In the genomic region with DNA sequence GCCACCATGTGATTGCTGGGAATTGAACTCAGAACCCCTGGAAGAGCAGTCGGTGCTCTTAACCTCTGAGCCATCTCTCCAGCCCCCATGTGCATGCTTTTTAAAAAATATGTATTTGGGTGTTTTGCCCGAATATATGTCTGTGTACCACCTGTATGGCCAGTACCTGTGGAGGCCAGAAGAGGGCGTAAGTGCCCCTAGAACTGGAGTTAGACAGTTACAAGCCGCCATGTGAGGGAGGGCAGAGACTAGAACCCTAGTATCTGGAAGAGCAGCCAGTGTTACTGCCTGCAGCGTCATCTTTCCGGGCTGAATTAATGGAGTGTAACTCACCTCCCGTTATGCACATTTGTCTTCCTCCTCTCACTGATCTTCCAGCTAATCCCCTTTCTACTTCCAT, we compare ENCODE assay signal across 27 mouse cellular contexts. TPM values are rescaled to one million over a fixed set of nuclear protein-coding genes. Genes with fewer than 3 reads are reported as not detected.
DNase-seq lines count a peak whose midpoint lies in the region; ATAC-seq and TF ChIP-seq lines count a peak whose summit lies in the region.
"Had no signal": no experiment of that assay in that cellular context is flagged by ENCODE, and none has a peak within 500 bp of the region (broad histone marks: within the 10 kb centered on the region; RNA-seq: fewer than 3 reads in every experiment).

No protein-coding gene starts in this region.

- DNase-seq in CD4-positive, CD25-positive, alpha-beta regulatory T cell, adult 2 months (ENCODE audit: low read depth, low spot score) = peak; percentile 19
- no peak for DNase-seq in layer of hippocampus, adult 2 months (ENCODE audit: low spot score in 2 of 2)
- DNase-seq in layer of hippocampus, adult 11-12 months (ENCODE audit: low spot score) = no peak
- DNase-seq in thymus, postnatal 4 days = peak; percentile 34
- no peak for DNase-seq in thymus, postnatal 0 days (ENCODE audit: low spot score)
- no peak for DNase-seq in stomach, postnatal 0 days (ENCODE audit: low spot score)
- DNase-seq in right cerebral cortex, postnatal 14 days = no peak
- DNase-seq: adrenal gland, postnatal 25 days; cerebellum, adult 9-11 months; gastrocnemius, postnatal 25 days; heart, adult 2 months; heart, postnatal 36 days; kidney, adult 11 months; right cerebral cortex, adult 18-20 months; thymus, adult 2 months had no signal

- H3K27ac ChIP-seq in layer of hippocampus, adult 2 months = no peak overlapping the region
- H3K27ac ChIP-seq in stomach, postnatal 0 days (replicated peaks) = no peak overlapping the region
- H3K27ac ChIP-seq: embryonic facial prominence, embryonic 10.5 days; heart, adult 2 months; heart, embryonic 15.5 days; hindbrain, embryonic 15.5 days; kidney, embryonic 15.5 days; lung, embryonic 15.5 days; midbrain, embryonic 10.5 days; neural tube, embryonic 15.5 days had no signal

- no peak overlapping the region for H3K4me2 ChIP-seq in stomach, postnatal 0 days (replicated peaks; ENCODE audit: low read depth)
- H3K4me2 ChIP-seq: heart, embryonic 15.5 days; hindbrain, embryonic 15.5 days; kidney, embryonic 15.5 days; lung, embryonic 15.5 days; neural tube, embryonic 15.5 days had no signal

- no peaks in the 10 kb centered on the region for H3K27me3 ChIP-seq in stomach, postnatal 0 days (ENCODE audit: control insufficient read depth, insufficient read depth, low read length)
- H3K27me3 ChIP-seq: heart, embryonic 15.5 days; hindbrain, embryonic 15.5 days; kidney, embryonic 15.5 days; lung, embryonic 15.5 days; neural tube, embryonic 15.5 days had no signal

- H3K4me3 ChIP-seq in layer of hippocampus, adult 2 months = no peak overlapping the region
- H3K4me3 ChIP-seq in stomach, postnatal 0 days (ENCODE audit: low read depth, low read length) = no peak overlapping the region
- H3K4me3 ChIP-seq: embryonic facial prominence, embryonic 10.5 days; heart, adult 2 months; heart, embryonic 15.5 days; hindbrain, embryonic 15.5 days; kidney, embryonic 15.5 days; lung, embryonic 15.5 days; midbrain, embryonic 10.5 days; neural tube, embryonic 15.5 days had no signal

- H3K9me3 ChIP-seq in stomach, postnatal 0 days (ENCODE audit: control insufficient read depth, low read length) = no peaks in the 10 kb centered on the region
- H3K9me3 ChIP-seq: heart, embryonic 15.5 days; hindbrain, embryonic 15.5 days; lung, embryonic 15.5 days had no signal

- no peak overlapping the region for H3K9ac ChIP-seq in stomach, postnatal 0 days (ENCODE audit: low read length)
- H3K9ac ChIP-seq: heart, embryonic 15.5 days; hindbrain, embryonic 15.5 days; kidney, embryonic 15.5 days; lung, embryonic 15.5 days; neural tube, embryonic 15.5 days had no signal

- peak; percentile 36; the same call in 1 of the 2 replicates for TF ChIP-seq CTCF in layer of hippocampus, adult 2 months (conservative IDR thresholded peaks at IDR 0.05)
- peak; percentile 26; the same call in 1 of the 2 replicates for TF ChIP-seq CTCF in stomach, postnatal 0 days (IDR thresholded peaks at IDR 0.05; ENCODE audit: low read depth)

- no peaks in the 10 kb centered on the region for H3K36me3 ChIP-seq in stomach, postnatal 0 days (ENCODE audit: control insufficient read depth, insufficient read depth, low read length)
- H3K36me3 ChIP-seq: heart, embryonic 15.5 days; hindbrain, embryonic 15.5 days had no signal

- ATAC-seq in CD4-positive, CD25-positive, alpha-beta regulatory T cell, adult 4 months = no peak
- ATAC-seq in stomach, postnatal 0 days (ENCODE audit: low FRiP score, low TSS enrichment) = no peak
- ATAC-seq: forebrain, embryonic 16.5 days had no signal

- 85% methylated on average over 7 of the region's 7 CpGs for WGBS in stomach, postnatal 0 days

- TF ChIP-seq EP300 in stomach, postnatal 0 days (optimal IDR thresholded peaks at IDR 0.05) = no peak

- H3K4me1 ChIP-seq in stomach, postnatal 0 days (replicated peaks; ENCODE audit: control insufficient read depth, insufficient read depth) = no peaks in the 10 kb centered on the region
- H3K4me1 ChIP-seq: kidney, embryonic 15.5 days had no signal

RNA-seq across cellular contexts. Expression of gene Rbx1, which starts 4.6 kb away (rescaled TPM):
- polyA plus RNA-seq in CD4-positive, CD25-positive, alpha-beta regulatory T cell, adult 4 months (2017; shearing (Covaris generic)) = 100 to 1,000 TPM; 269 to 371 TPM
- total RNA-seq in layer of hippocampus, adult 2 months (2021) = 100 to 1,000 TPM; 124 to 137 TPM
- 650 and 668 TPM in 2 replicates for polyA plus RNA-seq in thymus, postnatal 0 days (2015; fragmentation: Nextera tagmentation; extraction: Ambion mirVana)
- 451 and 460 TPM in 2 replicates for polyA plus RNA-seq in stomach, postnatal 0 days (2015; fragmentation: Nextera tagmentation; extraction: Ambion mirVana)

RNA-seq across cellular contexts. Expression of gene Dnajb7, which starts 53.4 kb away (rescaled TPM):
- 1 to 10 TPM; 3.2 to 4.3 TPM for polyA plus RNA-seq in CD4-positive, CD25-positive, alpha-beta regulatory T cell, adult 4 months (2017; shearing (Covaris generic))
- total RNA-seq in layer of hippocampus, adult 2 months (2021) = not detected
- polyA plus RNA-seq in thymus, postnatal 0 days (2015; fragmentation: Nextera tagmentation; extraction: Ambion mirVana) = 0.63 and 1.4 TPM in 2 replicates
- 0.56 and 0.70 TPM in 2 replicates for polyA plus RNA-seq in stomach, postnatal 0 days (2015; fragmentation: Nextera tagmentation; extraction: Ambion mirVana)
- total RNA-seq: adrenal gland, postnatal 25 days; common myeloid progenitor, adult 5-6 weeks; gastrocnemius, postnatal 25 days; heart, adult 2 months; heart, postnatal 36 days had no signal
- polyA plus RNA-seq: heart, adult 2 months; large intestine, adult 2 months; liver, adult 2 months; thymus, adult 2 months had no signal

Comparison
In these comparisons a context has a peak if more than half of its experiments do, and no peak if none do; other contexts are left out.
1. DNase-seq: peak in CD4-positive, CD25-positive, alpha-beta regulatory T cell, adult 2 months (single experiment) and thymus, postnatal 4 days (single experiment); none in layer of hippocampus, adult 2 months (0 of 2), layer of hippocampus, adult 11-12 months (single experiment), thymus, postnatal 0 days (single experiment), stomach, postnatal 0 days (single experiment) and right cerebral cortex, postnatal 14 days (single experiment).